Mouse (Mus musculus) hindbrain, embryonic 15.5 days (tissue): ENCODE measurements around the gene Tectb. TPM values are rescaled to one million over a fixed set of nuclear protein-coding genes. Genes with fewer than 3 reads are reported as not detected.
A peak's percentile ranks its signal among the peaks of the same experiment; 100 is the strongest.

Source experiments
- ATAC-seq: fragments of 200-750 bp; cut with Nextera tagmentation; 2 replicates; pipeline ENCODE4 v1.8.0; 2017; ENCODE audit warnings: low read depth, moderate number of reproducible peaks, moderate TSS enrichment; ENCODE audit not compliant: low FRiP score
- H3K27ac ChIP-seq: fragments of 300-500 bp; sonication (generic); replicated peaks from 2 replicates; pipeline ENCODE4 v1.5.1; 2015; ENCODE audit warnings: mild to moderate bottlenecking, inconsistent platforms
- H3K27me3 ChIP-seq: fragments of 300-500 bp; sonication (generic); 2 replicates; pipeline ENCODE4 v1.6.1; 2015; ENCODE audit warnings: control low read depth, inconsistent platforms
- H3K36me3 ChIP-seq: fragments of 300-500 bp; sonication (generic); 2 replicates; pipeline ENCODE4 v1.6.1; 2015; ENCODE audit warnings: control low read depth, inconsistent platforms
- H3K4me1 ChIP-seq: fragments of 300-500 bp; sonication (generic); replicated peaks from 2 replicates; pipeline ENCODE4 v1.6.1; 2015; ENCODE audit warnings: control low read depth, inconsistent platforms
- H3K4me2 ChIP-seq: fragments of 300-500 bp; sonication (generic); 2 replicates; pipeline ENCODE4 v1.6.1; 2015; ENCODE audit warnings: moderate library complexity, mild to moderate bottlenecking, inconsistent platforms
- H3K4me3 ChIP-seq: fragments of 300-500 bp; sonication (generic); 2 replicates; pipeline ENCODE4 v1.5.1; 2015; ENCODE audit warnings: mild to moderate bottlenecking, inconsistent platforms
- H3K9ac ChIP-seq: fragments of 300-500 bp; sonication (generic); 2 replicates; pipeline ENCODE4 v1.6.1; 2015; ENCODE audit warnings: inconsistent platforms
- H3K9me3 ChIP-seq: fragments of 300-500 bp; sonication (generic); 2 replicates; pipeline ENCODE4 v1.6.1; 2016; ENCODE audit warnings: control low read depth, inconsistent platforms
- WGBS: fragments of 180-500 bp; shearing (Covaris S2); methylation state at CpG from one replicate; pipeline ENCODE4 v1.1.7; 2015; 5-methylcytosine and 5-hydroxymethylcytosine counted together
- polyA plus RNA-seq: library from polyadenylated mRNA; unstranded; fragments of >200 nt; fragmentation: Nextera tagmentation; extraction: Ambion mirVana; gene quantifications from 2 replicates; pipeline ENCODE4 v1.2.1, GENCODE M21; 2015

Tectb gene
- polyA plus RNA-seq, 1 experiment from 2014 or later, result 0.06 TPM

GRCm38 (mm10) chr19:55216876-55217275, 36.3 kb downstream of the Tectb start:
- Histone ChIP-seq H3K36me3 (no peaks in the 10 kb centered on the region), H3K9me3 (no peaks in the 10 kb centered on the region), H3K27ac (no peak overlapping the region), H3K4me3 (no peak overlapping the region), H3K9ac (no peak overlapping the region), H3K4me1 (peaks cover 5% of the 10 kb centered on the region; the same call in 1 of the 2 replicates), H3K4me2 (no peak overlapping the region), H3K27me3 (no peaks in the 10 kb centered on the region)
- 91% methylated on average over 4 of the region's 4 CpGs for WGBS
- ATAC-seq, result no peak

- Histone ChIP-seq H3K9ac (no peak overlapping the region), H3K27ac (no peak overlapping the region), H3K4me3 (no peak overlapping the region), H3K9me3 (no peaks in the 10 kb centered on the region), H3K36me3 (no peaks in the 10 kb centered on the region), H3K27me3 (no peaks in the 10 kb centered on the region), H3K4me2 (no peak overlapping the region), H3K4me1 (peaks cover 5% of the 10 kb centered on the region; the same call in 1 of the 2 replicates)
- WGBS, result 86% methylated on average over 9 of the region's 9 CpGs
- no peak for ATAC-seq
These were observed 36.8 kb downstream of the Tectb start for GRCm38 (mm10) chr19:55217365-55217764.

GRCm38 (mm10) chr19:55218192-55218739, 37.7 kb downstream of the Tectb start:
- Histone ChIP-seq H3K9me3 (no peaks in the 10 kb centered on the region), H3K4me1 (peaks cover 5% of the 10 kb centered on the region; the same call in 1 of the 2 replicates), H3K4me3 (peak overlapping the region; percentile 36), H3K4me2 (peak overlapping the region; percentile 50), H3K27ac (no peak overlapping the region), H3K36me3 (no peaks in the 10 kb centered on the region), H3K9ac (0 out of 2 replicates have a peak overlapping the region, but pooled peaks have one; percentile 3), H3K27me3 (no peaks in the 10 kb centered on the region)
- ATAC-seq, result peak; percentile 87
- 5% methylated on average over 20 of the region's 20 CpGs for WGBS

GRCm38 (mm10) chr19:55218741-55219221, 38.2 kb downstream of the Tectb start:
- H3K36me3 ChIP-seq, result no peaks in the 10 kb centered on the region
- H3K4me3 ChIP-seq, result peak overlapping the region; percentile 36
- ATAC-seq, result 0 out of 2 replicates have a peak, but pooled peaks have one; percentile 12
- no peaks in the 10 kb centered on the region for H3K9me3 ChIP-seq
- H3K4me1 ChIP-seq, result peaks cover 5% of the 10 kb centered on the region; the same call in 1 of the 2 replicates
- no peak overlapping the region for H3K27ac ChIP-seq
- 0 out of 2 replicates have a peak overlapping the region, but pooled peaks have one; percentile 3 for H3K9ac ChIP-seq
- WGBS, result 26% methylated on average over 12 of the region's 12 CpGs
- H3K27me3 ChIP-seq, result no peaks in the 10 kb centered on the region
- H3K4me2 ChIP-seq, result peak overlapping the region; percentile 50

- Histone ChIP-seq H3K27me3 (no peaks in the 10 kb centered on the region), H3K9me3 (no peaks in the 10 kb centered on the region), H3K4me3 (no peak overlapping the region), H3K4me1 (peaks cover 5% of the 10 kb centered on the region; the same call in 1 of the 2 replicates), H3K4me2 (no peak overlapping the region), H3K27ac (no peak overlapping the region), H3K36me3 (no peaks in the 10 kb centered on the region), H3K9ac (no peak overlapping the region)
- no peak for ATAC-seq
- 77% methylated on average over 8 of the region's 8 CpGs for WGBS
These were observed 38.8 kb downstream of the Tectb start for GRCm38 (mm10) chr19:55219359-55219758.

- H3K36me3 ChIP-seq, result no peaks in the 10 kb centered on the region
- WGBS, result 85% methylated on average over 6 of the region's 6 CpGs
- no peak overlapping the region for H3K4me2 ChIP-seq
- no peak overlapping the region for H3K27ac ChIP-seq
- H3K9ac ChIP-seq, result no peak overlapping the region
- no peaks in the 10 kb centered on the region for H3K27me3 ChIP-seq
- H3K4me3 ChIP-seq, result no peak overlapping the region
- ATAC-seq, result no peak
- no peaks in the 10 kb centered on the region for H3K9me3 ChIP-seq
- H3K4me1 ChIP-seq, result peaks cover 5% of the 10 kb centered on the region; the same call in 1 of the 2 replicates
These were observed 40.7 kb downstream of the Tectb start for GRCm38 (mm10) chr19:55221208-55221607.

- 95% methylated on average over 9 of the region's 9 CpGs for WGBS
- Histone ChIP-seq H3K9me3 (no peaks in the 10 kb centered on the region), H3K4me2 (no peak overlapping the region), H3K4me1 (peaks cover 5% of the 10 kb centered on the region; the same call in 1 of the 2 replicates), H3K4me3 (no peak overlapping the region), H3K9ac (no peak overlapping the region), H3K36me3 (no peaks in the 10 kb centered on the region), H3K27ac (no peak overlapping the region), H3K27me3 (no peaks in the 10 kb centered on the region)
- ATAC-seq, result no peak
These were observed 41.7 kb downstream of the Tectb start for GRCm38 (mm10) chr19:55222268-55222667.

- no peaks in the 10 kb centered on the region for H3K36me3 ChIP-seq
- H3K9me3 ChIP-seq, result no peaks in the 10 kb centered on the region
- H3K27me3 ChIP-seq, result no peaks in the 10 kb centered on the region
- no peaks in the 10 kb centered on the region for H3K4me1 ChIP-seq
- no peak overlapping the region for H3K4me3 ChIP-seq
- no peak overlapping the region for H3K9ac ChIP-seq
- H3K4me2 ChIP-seq, result no peak overlapping the region
- WGBS, result 60% methylated on average over 5 of the region's 5 CpGs
- H3K27ac ChIP-seq, result no peak overlapping the region
- ATAC-seq, result no peak
These were observed 46.1 kb downstream of the Tectb start for GRCm38 (mm10) chr19:55226621-55227020.

- 90% methylated on average over 7 of the region's 7 CpGs for WGBS
- no peak for ATAC-seq
- no peaks in the 10 kb centered on the region for H3K9me3 ChIP-seq
These were observed 46.6 kb downstream of the Tectb start for GRCm38 (mm10) chr19:55227135-55227534.

GRCm38 (mm10) chr19:55231081-55231480, 50.5 kb downstream of the Tectb start:
- no peaks in the 10 kb centered on the region for H3K9me3 ChIP-seq
- H3K27me3 ChIP-seq, result no peaks in the 10 kb centered on the region
- no peaks in the 10 kb centered on the region for H3K36me3 ChIP-seq
- no peak overlapping the region for H3K4me2 ChIP-seq
- no peaks in the 10 kb centered on the region for H3K4me1 ChIP-seq
- 79% methylated on average over 10 of the region's 10 CpGs for WGBS
- no peak overlapping the region for H3K4me3 ChIP-seq
- H3K27ac ChIP-seq, result no peak overlapping the region
- H3K9ac ChIP-seq, result no peak overlapping the region
- no peak for ATAC-seq

More at GRCm38 (mm10) chr19:55227135-55227534, 46.6 kb downstream of the Tectb start:
- no peaks in the 10 kb centered on the region for H3K27me3 ChIP-seq
- H3K4me1 ChIP-seq, result no peaks in the 10 kb centered on the region
- H3K27ac ChIP-seq, result no peak overlapping the region
- no peak overlapping the region for H3K9ac ChIP-seq
- no peak overlapping the region for H3K4me2 ChIP-seq
- no peaks in the 10 kb centered on the region for H3K36me3 ChIP-seq
- H3K4me3 ChIP-seq, result no peak overlapping the region

- WGBS, result 49% methylated on average over 8 of the region's 8 CpGs
- Histone ChIP-seq H3K4me3 (no peak overlapping the region), H3K27me3 (no peaks in the 10 kb centered on the region), H3K36me3 (no peaks in the 10 kb centered on the region), H3K9me3 (no peaks in the 10 kb centered on the region), H3K9ac (no peak overlapping the region), H3K4me1 (no peaks in the 10 kb centered on the region), H3K27ac (no peak overlapping the region), H3K4me2 (no peak overlapping the region)
- ATAC-seq, result no peak
These were observed 51.6 kb downstream of the Tectb start for GRCm38 (mm10) chr19:55232136-55232535.

GRCm38 (mm10) chr19:55236026-55236425, 55.5 kb downstream of the Tectb start:
- Histone ChIP-seq H3K4me3 (no peak overlapping the region), H3K9me3 (no peaks in the 10 kb centered on the region), H3K27me3 (no peaks in the 10 kb centered on the region), H3K27ac (no peak overlapping the region), H3K4me2 (no peak overlapping the region), H3K4me1 (no peaks in the 10 kb centered on the region), H3K9ac (no peak overlapping the region), H3K36me3 (no peaks in the 10 kb centered on the region)
- no peak for ATAC-seq
- 48% methylated on average over 2 of the region's 2 CpGs for WGBS
